Mouse (Mus musculus) thymus, postnatal 4 days (tissue): ENCODE results near the gene Isg20l2.
"Not testable (repeated sequence)": the region's sequence is repeated elsewhere in the genome, so short reads cannot be mapped to it uniquely, and the experiment has no call there.

Experiments
- DNase-seq: peaks from one replicate; pipeline ENCODE4 v3.0.0; 2021

The Isg20l2 gene

GRCm38 (mm10) chr3:87930078-87930795, at the start of gene Isg20l2, which contains the start of gene Rrnad1:
Isg20l2 (plus strand) TSS chr3:87930314.
Rrnad1 (minus strand) TSS chr3:87930717.
- DNase-seq = peak; percentile 95

GRCm38 (mm10) chr3:87884291-87884690, 45.8 kb upstream of the Isg20l2 start:
- DNase-seq = no peak

DNA sequence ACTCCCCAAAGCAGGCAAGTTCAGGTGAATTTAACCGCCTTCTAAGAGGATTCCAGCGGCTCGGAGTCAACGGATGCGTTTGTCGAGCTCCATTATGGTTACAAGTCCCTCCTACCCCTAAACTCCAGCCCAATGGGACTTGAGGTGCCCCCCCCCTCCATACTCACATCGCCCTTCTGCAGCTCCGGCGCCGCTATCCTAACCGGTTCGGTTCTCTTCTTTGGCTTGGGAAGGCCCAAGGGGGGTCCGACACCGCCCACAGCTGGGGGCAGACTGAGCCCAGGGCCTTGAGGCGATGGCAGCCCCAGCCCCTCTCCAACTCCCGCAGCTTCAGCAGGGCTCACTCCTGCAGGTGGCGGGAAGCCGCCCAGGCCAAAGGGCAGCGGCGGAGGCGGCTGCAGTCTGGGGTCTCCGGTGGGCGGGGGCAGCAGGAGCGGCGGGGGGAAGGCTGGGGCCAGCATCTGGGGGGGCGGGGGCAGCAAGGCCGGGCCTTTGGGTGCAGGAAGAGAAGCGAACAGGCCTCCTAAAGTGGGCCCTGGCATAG, 45.3 kb upstream of the Isg20l2 start:
- DNase-seq = peak; percentile 77

DNA sequence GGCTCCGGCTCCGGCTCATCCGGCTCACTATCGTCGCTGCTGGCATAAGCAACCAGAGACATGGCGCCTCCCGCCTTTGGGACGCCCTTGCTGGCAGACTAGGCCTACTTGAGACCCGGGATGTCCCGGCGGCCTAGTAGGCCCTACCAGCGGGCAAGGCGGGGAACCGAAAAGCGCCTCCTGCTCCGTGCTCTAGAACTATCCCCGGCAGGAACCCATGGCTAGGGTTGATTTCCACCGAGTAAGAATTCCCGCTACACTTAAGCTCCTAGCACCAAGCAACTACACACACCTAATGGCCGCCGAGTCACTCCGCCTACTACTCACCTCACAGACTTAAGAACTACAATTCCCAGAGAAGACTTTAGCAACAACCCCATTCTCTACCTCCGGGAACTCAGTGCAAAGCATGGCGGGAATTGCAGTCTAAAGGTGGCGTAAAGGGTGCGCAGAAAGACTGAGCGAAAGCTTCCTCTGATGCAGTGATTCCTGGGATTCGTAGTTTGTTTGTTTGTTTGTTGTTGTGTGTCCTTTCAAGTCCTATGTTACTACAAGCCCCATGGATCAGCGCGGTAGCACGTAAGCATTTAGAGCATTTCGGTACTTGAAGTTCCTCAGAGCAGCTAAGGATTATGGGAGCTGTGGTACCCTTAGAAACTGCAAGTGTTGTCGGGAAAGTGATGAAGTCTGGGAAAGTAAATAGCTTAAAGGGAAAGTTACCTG, 44.7 kb upstream of the Isg20l2 start, which contains the start of gene Prcc:
TSS of gene Prcc (minus strand) at position 328 of the 723 bp plus-strand sequence.
- peak; percentile 82 for DNase-seq

GRCm38 (mm10) chr3:87886004-87886365, 44.1 kb upstream of the Isg20l2 start:
- peak; percentile 67 for DNase-seq

GRCm38 (mm10) chr3:87886416-87886815, 43.7 kb upstream of the Isg20l2 start:
- DNase-seq = no peak

DNA sequence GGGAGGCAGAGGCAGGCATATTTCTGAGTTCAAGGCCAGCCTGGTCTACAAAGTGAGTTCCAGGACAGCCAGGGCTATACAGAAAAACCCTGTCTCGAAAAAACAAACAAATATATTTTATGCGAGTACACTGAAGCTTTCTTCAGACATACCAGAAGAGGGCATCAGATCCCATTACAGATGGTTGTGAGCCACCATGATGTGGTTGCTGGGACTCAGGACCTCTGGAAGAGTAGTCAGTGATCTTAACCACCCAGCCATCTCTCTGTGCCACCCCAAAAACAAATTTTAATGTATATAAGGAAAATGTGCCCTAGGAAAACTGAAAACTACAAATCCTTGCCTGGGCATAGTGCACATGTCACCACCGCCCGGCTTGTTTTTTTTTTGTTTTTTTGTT, 42.7 kb upstream of the Isg20l2 start:
- DNase-seq = not testable (repeated sequence)

DNA sequence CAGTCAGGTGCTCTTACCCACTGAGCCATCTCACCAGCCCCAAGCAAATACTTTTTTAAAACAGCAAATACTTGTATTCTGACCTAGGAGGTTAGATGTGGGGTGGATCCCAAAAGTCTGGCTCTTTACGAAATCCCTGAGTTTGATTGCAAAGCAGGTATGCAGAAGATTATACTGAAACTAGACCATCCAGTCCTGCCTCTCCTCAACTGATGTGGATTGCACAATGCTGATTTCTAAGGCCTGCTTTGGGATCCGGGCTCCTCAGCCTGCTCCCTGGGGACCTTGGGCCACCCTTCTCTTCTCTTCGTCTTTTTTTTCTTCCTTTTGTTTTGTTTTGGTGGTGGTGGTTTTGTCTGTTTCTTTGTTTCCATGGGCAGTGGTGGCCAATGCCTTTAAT, 38.6 kb upstream of the Isg20l2 start:
- DNase-seq = no peak

DNA sequence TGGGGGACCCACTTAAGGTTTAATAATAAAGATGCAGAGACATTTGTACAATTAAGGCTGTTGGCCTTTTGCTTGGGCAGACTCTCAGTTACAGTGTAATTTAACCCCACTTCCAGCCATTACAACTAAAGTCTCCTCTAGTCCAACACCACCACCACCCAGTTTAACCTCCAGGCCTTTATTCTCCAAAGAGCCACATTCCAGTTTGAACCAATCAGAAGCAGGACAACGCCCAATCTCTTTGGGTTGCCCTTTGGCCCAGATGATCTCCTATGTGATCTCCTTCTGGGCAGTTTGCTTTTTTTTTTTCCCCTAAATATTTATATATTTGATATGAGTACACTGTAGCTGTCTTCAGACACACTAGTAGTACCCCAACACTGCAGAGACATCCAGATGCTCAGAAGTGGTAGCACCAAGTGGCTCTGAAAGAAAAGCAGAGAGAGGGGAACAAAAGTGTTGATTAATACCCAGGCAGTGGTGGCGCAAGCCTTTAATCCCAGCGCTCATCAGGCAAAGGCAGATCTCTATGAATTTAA, 36.7 kb upstream of the Isg20l2 start:
- no peak for DNase-seq

GRCm38 (mm10) chr3:87899266-87899665, 30.8 kb upstream of the Isg20l2 start:
- no peak for DNase-seq

GRCm38 (mm10) chr3:87899776-87900175, 30.3 kb upstream of the Isg20l2 start:
- DNase-seq = no peak

- DNase-seq = no peak
Observed at GRCm38 (mm10) chr3:87901036-87901624, 29.0 kb upstream of the Isg20l2 start.

GRCm38 (mm10) chr3:87901959-87902358, 28.2 kb upstream of the Isg20l2 start:
- not testable (repeated sequence) for DNase-seq

- no peak for DNase-seq
Observed at GRCm38 (mm10) chr3:87903821-87904220, 26.3 kb upstream of the Isg20l2 start.

- peak; percentile 95 for DNase-seq
Observed at GRCm38 (mm10) chr3:87905880-87906485, 24.1 kb upstream of the Isg20l2 start, which contains the start of gene Hdgf. Hdgf (plus strand) TSS chr3:87906321.

DNA sequence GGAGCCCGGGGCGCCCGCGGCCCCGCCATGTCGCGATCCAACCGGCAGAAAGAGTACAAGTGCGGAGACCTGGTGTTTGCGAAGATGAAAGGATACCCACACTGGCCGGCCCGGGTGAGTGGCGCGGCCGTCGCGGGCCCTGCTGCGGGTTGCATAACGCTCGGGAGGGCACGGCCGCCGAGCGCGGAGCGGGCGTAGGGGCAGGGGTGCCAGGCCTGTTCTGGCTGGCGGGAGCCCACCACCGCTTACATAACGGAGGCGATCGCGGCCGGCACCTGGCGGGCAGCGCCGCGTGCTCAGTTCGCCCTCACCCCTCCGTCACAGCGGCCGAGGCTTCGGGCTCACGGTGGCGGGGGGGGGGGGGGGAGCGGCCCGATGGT, 23.5 kb upstream of the Isg20l2 start:
- no peak for DNase-seq

DNA sequence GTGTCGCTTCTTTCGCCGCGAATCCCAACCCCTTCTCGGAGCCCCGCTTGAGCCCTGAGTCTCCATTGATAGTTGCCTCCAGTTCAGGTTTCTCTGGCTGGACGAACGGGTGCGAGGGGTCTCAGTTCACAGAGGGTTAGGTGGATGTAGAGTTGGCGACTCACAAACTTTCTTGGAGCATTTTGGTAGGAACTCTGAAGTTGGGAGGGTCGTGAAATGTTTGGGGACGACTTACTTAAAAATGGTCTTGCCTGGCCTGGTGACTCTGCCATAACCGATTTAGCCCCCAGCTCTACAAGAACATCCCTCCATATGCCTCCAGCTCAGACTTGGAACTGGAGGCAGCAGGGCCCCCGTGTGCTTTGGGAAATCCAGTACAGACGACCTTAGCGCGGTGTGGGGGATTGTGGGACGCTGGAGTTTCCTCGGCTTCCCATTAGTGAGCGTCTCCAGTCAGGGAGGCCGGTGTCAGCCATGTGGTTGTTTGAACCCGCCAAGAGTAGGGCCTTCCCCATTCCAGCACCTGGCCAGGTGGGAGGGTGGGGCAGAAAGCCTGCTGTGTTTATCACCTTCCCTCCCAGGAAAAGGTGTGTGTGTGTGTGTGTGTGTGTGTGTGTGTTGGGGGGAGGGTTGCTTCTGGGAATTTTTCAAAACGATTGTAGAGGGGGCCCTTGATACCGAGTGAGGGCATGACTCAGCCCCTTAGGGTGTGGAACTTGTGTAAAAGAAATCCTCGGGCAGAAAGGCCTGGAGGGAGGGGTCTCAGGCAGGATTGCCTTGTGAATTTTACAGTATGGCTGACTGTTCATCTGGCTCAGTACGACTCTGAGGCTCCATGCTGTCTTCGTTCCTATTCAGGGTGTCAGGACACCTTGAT, 22.9 kb upstream of the Isg20l2 start:
- peak; percentile 46 for DNase-seq

DNA sequence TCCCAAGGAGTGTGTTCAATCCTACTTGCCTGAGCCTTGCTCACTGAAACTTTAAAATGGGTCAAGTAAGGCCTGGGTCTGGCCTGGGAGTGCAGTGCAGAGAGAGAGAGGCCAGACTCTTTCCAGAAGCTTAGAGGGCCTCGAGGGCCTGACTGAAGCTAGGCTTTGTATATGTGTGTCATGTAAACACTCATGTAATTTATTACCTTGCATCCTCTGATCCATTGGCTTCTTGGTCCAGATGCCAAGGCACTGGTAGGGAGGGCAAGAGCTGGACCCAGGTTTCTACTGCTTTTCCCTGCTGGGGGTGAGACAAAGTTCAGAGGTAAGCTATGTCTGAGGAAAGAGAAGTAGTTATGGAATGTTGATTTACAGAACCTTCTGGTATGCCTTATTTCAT, 22.2 kb upstream of the Isg20l2 start:
- DNase-seq = no peak

DNA sequence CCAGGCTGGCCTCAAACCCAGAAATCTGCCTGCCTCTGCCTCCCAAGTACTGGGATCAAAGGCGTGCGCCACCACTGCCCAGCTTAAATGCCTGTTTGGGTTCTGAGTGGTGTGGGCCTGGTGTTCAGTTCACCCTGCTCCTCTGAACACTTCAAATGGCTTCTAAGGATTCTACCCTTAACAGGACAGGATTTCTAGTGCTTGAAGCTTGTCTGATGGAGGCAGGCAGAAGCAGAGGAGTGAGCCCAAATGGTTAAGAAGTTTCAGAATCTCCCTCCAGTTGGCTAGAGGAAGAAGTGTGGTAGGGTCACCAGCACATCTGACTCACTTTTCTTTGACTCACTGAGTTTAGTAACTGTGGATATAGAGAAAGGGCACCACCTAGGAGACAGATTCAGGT, 20.7 kb upstream of the Isg20l2 start:
- DNase-seq = no peak

GRCm38 (mm10) chr3:87909874-87910273, 20.2 kb upstream of the Isg20l2 start:
- DNase-seq = no peak

DNA sequence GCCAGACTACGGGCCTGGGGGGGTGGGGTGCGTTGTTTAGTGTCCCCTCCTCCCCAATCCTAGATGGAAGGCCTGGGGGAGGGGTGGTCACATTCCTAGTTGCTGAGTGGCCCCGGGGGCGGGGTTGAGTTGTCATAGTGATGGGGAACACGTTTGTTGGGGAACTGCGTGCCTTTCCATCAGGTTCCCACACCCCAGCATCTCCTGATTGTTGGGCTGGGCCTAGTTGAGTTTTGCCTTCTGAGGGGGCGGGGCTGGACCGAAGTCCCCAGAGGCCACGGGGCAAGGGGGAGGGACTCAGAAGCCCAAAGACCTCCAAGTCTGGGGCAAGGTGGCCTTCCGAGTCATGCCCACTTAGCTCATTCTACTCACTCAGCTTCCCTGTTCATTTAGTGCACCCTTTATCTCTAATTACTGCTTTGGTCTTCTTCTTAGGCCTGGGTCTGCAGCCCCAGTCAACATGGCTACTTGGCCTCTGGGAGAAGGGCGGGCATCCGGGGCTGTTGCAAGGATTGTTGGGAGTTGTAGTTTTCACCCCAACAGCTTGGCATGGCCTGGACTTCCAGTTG, 19.5 kb upstream of the Isg20l2 start:
- DNase-seq = peak; percentile 54
